Mouse (Mus musculus): ENCODE measurements at regions not wholly inside any gene's neighbourhood (a gene's known extent, or its start where the extent isn't known, plus 50 kb on each side); places are given as distances from the start of the nearest gene placed in this dataset.

GRCm38 (mm10) chr8:8999914-9000313 lies 309.6 kb upstream of the Arglu1 start:
- TF ChIP-seq POLR2AphosphoS2 (IDR thresholded peaks at IDR 0.05; ENCODE audit: insufficient read length, low read depth), result no peak
- TF ChIP-seq POLR2A (IDR thresholded peaks at IDR 0.05; ENCODE audit: insufficient read length, low read depth), result no peak
- no peak for TF ChIP-seq USF1 (IDR thresholded peaks at IDR 0.05; ENCODE audit: low read depth)
- TF ChIP-seq E2F4 (IDR thresholded peaks at IDR 0.05; ENCODE audit: insufficient read depth), result no peak
- no peak for TF ChIP-seq REST (IDR thresholded peaks at IDR 0.05; ENCODE audit: insufficient read depth, insufficient read length)
- no peak for TF ChIP-seq TCF3 (IDR thresholded peaks at IDR 0.05; ENCODE audit: insufficient read length, low read depth)
